Mouse (Mus musculus) kidney, postnatal 0 days (tissue): ENCODE results near the gene Kalrn. TPM values are rescaled to one million over a fixed set of nuclear protein-coding genes. Genes with fewer than 3 reads are reported as not detected.
A peak's percentile ranks its signal among the peaks of the same experiment; 100 is the strongest.

Experiments
- ATAC-seq: fragments of 200-750 bp; cut with Nextera tagmentation; replicated peaks from 2 replicates; pipeline ENCODE4 v1.8.0; 2017; ENCODE audit warnings: low read depth, moderate number of reproducible peaks, moderate TSS enrichment, moderate library complexity; ENCODE audit not compliant: low FRiP score
- DNase-seq: peaks from one replicate; pipeline ENCODE4 v3.0.0-alpha.2; 2016; ENCODE audit warnings: low spot score
- H3K27ac ChIP-seq: fragments of 300-500 bp; sonication (generic); 2 replicates; pipeline ENCODE4 v1.5.1; 2014; ENCODE audit warnings: mild to moderate bottlenecking
- H3K27me3 ChIP-seq: fragments of 300-500 bp; sonication (generic); 2 replicates; pipeline ENCODE4 v1.6.1; 2014; ENCODE audit warnings: low read length, mixed read lengths; ENCODE audit not compliant: insufficient read depth
- H3K36me3 ChIP-seq: fragments of 300-500 bp; sonication (generic); 2 replicates; pipeline ENCODE4 v1.6.1; 2014; ENCODE audit warnings: low read length, mixed read lengths; ENCODE audit not compliant: insufficient read depth
- H3K4me1 ChIP-seq: fragments of 300-500 bp; sonication (generic); replicated peaks from 2 replicates; pipeline ENCODE4 v1.6.1; 2014; ENCODE audit warnings: antibody characterized with exemption, low read length, mixed read lengths; ENCODE audit not compliant: insufficient read depth
- H3K4me2 ChIP-seq: fragments of 300-500 bp; sonication (generic); 2 replicates; pipeline ENCODE4 v1.6.1; 2014; ENCODE audit warnings: mild to moderate bottlenecking, low read length, moderate library complexity, mixed read lengths
- H3K4me3 ChIP-seq: fragments of 300-500 bp; sonication (generic); replicated peaks from 2 replicates; pipeline ENCODE4 v1.5.1; 2014; ENCODE audit warnings: low read depth, low read length
- H3K9ac ChIP-seq: fragments of 300-500 bp; sonication (generic); 2 replicates; pipeline ENCODE4 v1.6.1; 2014; ENCODE audit warnings: low read depth, low read length
- H3K9me3 ChIP-seq: fragments of 300-500 bp; sonication (generic); replicated peaks from 2 replicates; pipeline ENCODE4 v1.6.1; 2016; ENCODE audit warnings: low read length, inconsistent platforms, mixed read lengths
- CTCF ChIP-seq: IDR thresholded peaks from 2 replicates; pipeline ENCODE4 v1.5.1; 2016; ENCODE audit warnings: antibody characterized with exemption, low read depth, mild to moderate bottlenecking, moderate library complexity
- WGBS: fragments of 180-500 bp; shearing (Covaris S2); extraction: QIAGEN DNeasy Blood & Tissue Kit; methylation state at CpG from one replicate; pipeline ENCODE4 v1.1.7; 2014; 5-methylcytosine and 5-hydroxymethylcytosine counted together
- polyA plus RNA-seq: library from polyadenylated mRNA; unstranded; fragments of >200 nt; fragmentation: Nextera tagmentation; extraction: Ambion mirVana; gene quantifications from 2 replicates; pipeline ENCODE4 v1.2.1, GENCODE M21; 2015

Gene Kalrn
- polyA plus RNA-seq, 1 experiment from 2014 or later = 20.0 TPM

DNA sequence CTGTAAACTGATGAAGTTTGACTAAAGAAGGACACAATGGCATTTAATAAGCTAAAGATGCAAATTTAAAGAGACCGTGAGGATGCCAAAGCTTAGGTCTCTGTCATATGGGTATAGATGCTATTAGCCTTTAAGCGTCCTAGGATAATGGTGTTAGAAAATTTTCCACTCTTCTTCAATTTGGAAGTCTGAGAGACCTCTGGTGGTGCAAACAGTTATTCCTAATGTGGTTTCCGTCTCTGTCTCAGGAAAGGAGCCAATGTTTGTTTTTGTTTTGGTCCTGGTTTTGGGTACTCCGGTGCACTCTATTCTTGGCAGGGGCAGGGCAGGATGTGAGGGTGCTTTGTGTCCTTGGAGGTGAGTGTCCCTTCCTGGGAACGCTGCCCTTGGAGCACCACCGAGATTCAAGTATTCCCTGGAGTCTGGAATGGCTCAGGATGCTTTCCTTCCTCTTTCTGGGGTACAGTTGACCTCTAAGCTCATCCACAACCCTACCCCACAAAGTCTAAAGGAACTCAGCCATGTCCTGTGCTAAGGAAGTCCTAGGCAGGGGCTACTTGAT lies 646.0 kb downstream of the Kalrn start:
- no peak overlapping the region for H3K4me2 ChIP-seq
- ATAC-seq (no peak), DNase-seq (no peak)
- no peaks in the 10 kb centered on the region for H3K36me3 ChIP-seq
- 69% methylated on average over 6 of the region's 6 CpGs for WGBS
- no peak overlapping the region for H3K4me3 ChIP-seq
- no peak overlapping the region for H3K27ac ChIP-seq
- no peaks in the 10 kb centered on the region for H3K9me3 ChIP-seq
- no peaks in the 10 kb centered on the region for H3K27me3 ChIP-seq
- peak; percentile 32; the same call in 1 of the 2 replicates for TF ChIP-seq CTCF
- H3K4me1 ChIP-seq = peaks cover 14% of the 10 kb centered on the region
- H3K9ac ChIP-seq = no peak overlapping the region

GRCm38 (mm10) chr16:33923758-33924157 lies 649.6 kb downstream of the Kalrn start:
- Histone ChIP-seq H3K9me3 (no peaks in the 10 kb centered on the region), H3K9ac (no peak overlapping the region), H3K36me3 (peaks cover 6% of the 10 kb centered on the region), H3K27ac (no peak overlapping the region), H3K4me3 (no peak overlapping the region), H3K27me3 (no peaks in the 10 kb centered on the region), H3K4me2 (no peak overlapping the region), H3K4me1 (peaks cover 28% of the 10 kb centered on the region)
- 84% methylated on average over 8 of the region's 8 CpGs for WGBS
- TF ChIP-seq CTCF = no peak
- ATAC-seq (no peak), DNase-seq (no peak)

DNA sequence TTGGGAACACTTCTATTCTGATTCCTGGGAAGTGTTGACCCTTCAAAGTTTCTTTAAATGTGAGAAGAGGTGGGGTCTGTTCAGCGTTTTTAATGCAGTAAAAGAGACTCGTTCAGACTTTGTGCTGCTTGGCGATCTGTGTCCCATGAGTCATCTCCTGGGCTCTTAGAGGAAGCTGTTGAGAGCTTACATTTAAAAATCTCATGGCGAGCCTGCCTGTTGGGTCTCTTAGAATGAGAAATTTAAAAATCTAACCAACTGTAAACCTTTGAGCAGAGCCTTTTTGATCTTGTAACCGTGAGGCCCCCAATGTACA lies 650.4 kb downstream of the Kalrn start:
- no peak for TF ChIP-seq CTCF
- Histone ChIP-seq H3K27me3 (no peaks in the 10 kb centered on the region), H3K4me2 (no peak overlapping the region), H3K9ac (no peak overlapping the region), H3K27ac (peak overlapping the region; percentile 54), H3K36me3 (peaks cover 6% of the 10 kb centered on the region), H3K4me1 (peaks cover 28% of the 10 kb centered on the region), H3K9me3 (no peaks in the 10 kb centered on the region), H3K4me3 (no peak overlapping the region)
- ATAC-seq = no peak
- DNase-seq = peak; percentile 60
- 24% methylated on average over 5 of the region's 5 CpGs for WGBS

- DNase-seq (peak; percentile 73), ATAC-seq (peak; percentile 84)
- TF ChIP-seq CTCF = no peak
- H3K4me1 ChIP-seq = peaks cover 31% of the 10 kb centered on the region
- no peak overlapping the region for H3K4me3 ChIP-seq
- H3K4me2 ChIP-seq = no peak overlapping the region
- peak overlapping the region; percentile 54 for H3K27ac ChIP-seq
- H3K27me3 ChIP-seq = no peaks in the 10 kb centered on the region
- H3K9me3 ChIP-seq = no peaks in the 10 kb centered on the region
- 22% methylated on average over 18 of the region's 18 CpGs for WGBS
- H3K9ac ChIP-seq = no peak overlapping the region
- H3K36me3 ChIP-seq = peaks cover 6% of the 10 kb centered on the region
These were observed 651.0 kb downstream of the Kalrn start for GRCm38 (mm10) chr16:33922111-33923000.

DNA sequence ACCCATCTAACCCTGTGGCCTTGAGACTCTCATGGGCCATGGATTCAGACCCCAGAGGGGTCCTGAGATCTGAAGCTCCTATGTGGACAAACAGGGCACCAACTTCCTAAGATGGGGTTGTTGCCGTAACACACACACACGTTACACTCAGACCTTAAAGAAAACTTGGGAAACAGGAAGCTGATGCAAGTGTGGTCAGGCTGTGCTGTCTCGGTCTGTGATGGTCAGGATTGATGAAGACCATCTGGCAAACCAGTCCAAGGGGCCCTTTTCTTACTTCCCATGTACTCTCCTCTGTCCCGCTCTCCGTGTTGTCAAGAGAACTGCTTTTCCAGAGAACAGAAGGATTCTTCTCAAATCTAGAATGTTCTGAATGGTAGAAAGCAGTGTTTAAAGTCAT lies 651.8 kb downstream of the Kalrn start:
- Histone ChIP-seq H3K27me3 (no peaks in the 10 kb centered on the region), H3K36me3 (peaks cover 6% of the 10 kb centered on the region), H3K4me3 (no peak overlapping the region), H3K4me1 (peaks cover 39% of the 10 kb centered on the region), H3K4me2 (no peak overlapping the region), H3K9me3 (no peaks in the 10 kb centered on the region), H3K27ac (peak overlapping the region; percentile 54), H3K9ac (no peak overlapping the region)
- WGBS = 45% methylated on average over 5 of the region's 5 CpGs
- ATAC-seq = no peak
- DNase-seq = no peak
- TF ChIP-seq CTCF = no peak

Other genes with a start within 250 kb of the Kalrn start
- not detected in 2 replicates for gene Ropn1, start 76.4 kb upstream of the Kalrn start, polyA plus RNA-seq
- 4.0 and 4.4 TPM in 2 replicates for gene Ccdc14, start 117.1 kb upstream of the Kalrn start, polyA plus RNA-seq
- 67.3 and 68.5 TPM in 2 replicates for gene Mylk, start 171.7 kb upstream of the Kalrn start, polyA plus RNA-seq